Mouse (Mus musculus) MEL (cell line): ENCODE measurements around the gene Srsf10.

ENCODE experiments used
- CTCF ChIP-seq, 3 experiments: IDR thresholded peaks in 2 of 3; conservative IDR thresholded peaks in 1 of 3; 2 replicates each; pipeline ENCODE4 v1.5.1; 2011 to 2012; ENCODE audit warnings: low read length in 3 of 3, low read depth in 2 of 3, mild to moderate bottlenecking in 2 of 3, improper control_type of control experiment in 1 of 3, inconsistent platforms in 1 of 3, mixed read lengths in 1 of 3, moderate library complexity in 1 of 3; ENCODE audit not compliant: control insufficient read depth in 1 of 3, insufficient read depth in 1 of 3, poor library complexity in 1 of 3, severe bottlenecking in 1 of 3
- POLR2AphosphoS5 ChIP-seq: IDR thresholded peaks from 2 replicates; pipeline ENCODE4 v1.6.1; 2012; ENCODE audit warnings: low read depth, borderline replicate concordance, mild to moderate bottlenecking, inconsistent platforms, low read length, moderate library complexity, mixed read lengths
- UBTF ChIP-seq: IDR thresholded peaks from 2 replicates; pipeline ENCODE4 v1.6.1; 2012; ENCODE audit warnings: low read depth, mild to moderate bottlenecking, inconsistent platforms, low read length, improper control_type of control experiment, moderate library complexity, borderline replicate concordance; ENCODE audit not compliant: insufficient read depth

DNA sequence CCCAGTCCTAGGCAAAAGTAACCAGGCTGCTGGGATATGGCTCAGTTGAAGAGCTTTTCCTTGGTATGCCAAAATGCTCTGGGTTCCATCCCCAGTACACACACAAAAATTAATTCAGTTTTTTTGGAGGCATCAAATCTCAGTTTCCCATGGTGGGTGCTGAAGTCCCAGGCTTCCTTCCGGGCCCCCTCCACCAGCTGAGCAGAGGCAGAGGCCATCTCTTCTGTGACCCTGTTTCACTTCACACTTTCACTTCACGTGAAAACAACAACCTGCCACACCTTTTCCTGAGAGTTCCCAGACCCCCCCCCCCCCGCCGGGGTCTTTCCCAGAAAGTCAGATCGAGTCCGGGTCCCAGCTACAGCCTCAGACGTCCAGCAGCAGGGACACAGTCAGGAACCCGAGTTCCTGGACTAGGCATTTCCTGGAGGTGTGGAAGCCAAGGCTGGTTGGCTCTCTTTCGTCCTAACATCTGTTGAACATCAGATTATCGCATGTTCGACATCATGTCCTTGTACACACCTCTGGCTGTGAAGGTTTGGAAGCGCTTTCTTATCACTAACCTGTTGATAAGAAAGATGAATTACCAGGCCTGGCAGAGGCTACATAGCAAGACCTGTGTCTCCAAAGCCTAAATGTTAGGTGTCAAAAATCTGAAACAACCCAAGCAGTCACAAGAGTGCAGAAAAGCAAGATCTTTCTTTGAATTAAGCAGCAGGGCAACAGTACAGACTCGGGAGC, 53.9 kb downstream of the Srsf10 start:
- TF ChIP-seq CTCF (IDR thresholded peaks at IDR 0.05 in 2 of 3, conservative IDR thresholded peaks at IDR 0.05 in 1 of 3; ENCODE audit: control insufficient read depth in 1 of 3, insufficient read depth in 1 of 3, low read depth in 2 of 3, low read length in 3 of 3, poor library complexity in 1 of 3, severe bottlenecking in 1 of 3) (no peak), UBTF (no peak), POLR2AphosphoS5 (no peak)
